Mouse (Mus musculus) lung, embryonic 16.5 days (tissue): ENCODE results near the gene Clic1. TPM values are rescaled to one million over a fixed set of nuclear protein-coding genes. Genes with fewer than 3 reads are reported as not detected.

Experiments used
- ATAC-seq: fragments of 200-750 bp; cut with Nextera tagmentation; 2 replicates; pipeline ENCODE4 v1.8.0; 2017; ENCODE audit warnings: low read depth, mild to moderate bottlenecking, moderate library complexity
- H3K27ac ChIP-seq: fragments of 300-500 bp; sonication (generic); 2 replicates; pipeline ENCODE4 v1.5.1; 2014; ENCODE audit warnings: mild to moderate bottlenecking, control low read depth, low read length
- H3K27me3 ChIP-seq: fragments of 300-500 bp; sonication (generic); 2 replicates; pipeline ENCODE4 v1.6.1; 2014; ENCODE audit warnings: low read depth, low read length, mixed read lengths; ENCODE audit not compliant: control insufficient read depth, insufficient read depth
- H3K36me3 ChIP-seq: fragments of 300-500 bp; sonication (generic); 2 replicates; pipeline ENCODE4 v1.6.1; 2014; ENCODE audit warnings: low read length; ENCODE audit not compliant: control insufficient read depth, insufficient read depth
- H3K4me1 ChIP-seq: fragments of 300-500 bp; sonication (generic); replicated peaks from 2 replicates; pipeline ENCODE4 v1.6.1; 2014; ENCODE audit warnings: low read length, mixed read lengths; ENCODE audit not compliant: control insufficient read depth, insufficient read depth
- H3K4me2 ChIP-seq: fragments of 300-500 bp; sonication (generic); 2 replicates; pipeline ENCODE4 v1.6.1; 2014; ENCODE audit warnings: low read depth, low read length, control low read depth
- H3K4me3 ChIP-seq: fragments of 300-500 bp; sonication (generic); 2 replicates; pipeline ENCODE4 v1.5.1; 2014; ENCODE audit warnings: mild to moderate bottlenecking, low read length, control low read depth
- H3K9ac ChIP-seq: fragments of 300-500 bp; sonication (generic); 2 replicates; pipeline ENCODE4 v1.6.1; 2014; ENCODE audit warnings: low read length, control low read depth
- H3K9me3 ChIP-seq: fragments of 300-500 bp; sonication (generic); 2 replicates; pipeline ENCODE4 v1.6.1; 2016; ENCODE audit warnings: low read length; ENCODE audit not compliant: control insufficient read depth
- WGBS: fragments of 180-500 bp; shearing (Covaris S2); extraction: QIAGEN DNeasy Blood & Tissue Kit; methylation state at CpG from one replicate; pipeline ENCODE4 v1.1.7; 2014; 5-methylcytosine and 5-hydroxymethylcytosine counted together
- polyA plus RNA-seq: library from polyadenylated mRNA; unstranded; fragments of >200 nt; fragmentation: Nextera tagmentation; extraction: Ambion mirVana; gene quantifications from 2 replicates; pipeline ENCODE4 v1.2.1, GENCODE M21; 2015

Gene Clic1
- polyA plus RNA-seq, 1 experiment from 2014 or later = 298 TPM

DNA sequence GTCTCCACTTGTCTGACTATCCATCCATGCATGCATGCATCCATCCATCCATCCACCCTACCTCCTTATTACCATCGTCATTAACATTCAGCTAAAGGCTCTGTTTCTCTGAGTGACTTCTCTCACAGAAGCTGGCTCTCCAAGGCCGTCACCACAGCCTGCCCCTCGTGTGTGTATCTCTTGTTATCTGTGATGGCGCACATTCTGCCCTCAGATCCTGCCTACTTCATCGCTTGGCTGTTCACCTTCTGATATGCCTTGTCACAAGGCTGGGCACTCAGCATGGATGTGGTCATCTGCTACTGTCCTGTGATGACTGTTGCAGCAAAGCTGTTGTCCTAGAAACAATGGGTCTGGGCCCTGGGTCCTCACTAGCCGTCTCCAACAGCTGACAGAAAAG lies 55.0 kb downstream of the Clic1 start:
- H3K4me2 ChIP-seq = no peak overlapping the region
- no peak for ATAC-seq

DNA sequence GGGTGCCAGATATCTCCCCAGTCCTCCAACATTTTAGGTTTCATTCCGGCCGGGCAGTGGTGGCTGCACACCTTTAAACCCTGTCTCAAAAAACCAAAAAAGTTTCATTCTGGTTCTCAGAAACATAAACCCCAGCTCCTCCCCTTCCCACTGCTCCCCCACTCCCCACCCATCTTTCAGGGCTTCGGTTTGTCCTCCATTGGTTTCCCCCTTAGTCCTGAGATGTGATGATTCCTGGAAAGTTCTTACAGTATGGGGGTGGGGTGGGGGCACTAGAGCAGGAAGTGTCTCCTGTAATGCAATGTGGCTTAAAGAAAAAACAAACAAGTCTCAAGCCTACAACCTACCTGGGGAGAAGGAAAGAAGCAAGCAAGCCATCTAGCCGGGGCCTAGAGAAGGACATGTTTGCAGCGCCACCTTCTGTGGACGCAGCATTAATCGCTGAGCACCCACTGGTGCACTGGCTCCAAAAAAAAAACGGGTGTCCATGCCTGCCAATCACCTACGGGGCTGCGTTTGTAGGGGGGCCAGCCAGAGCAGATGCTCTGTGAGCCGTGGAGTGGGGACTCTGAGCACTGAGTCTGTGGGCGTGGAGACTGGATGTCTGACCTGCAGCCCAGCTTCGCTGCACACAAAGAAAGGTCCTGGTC lies 56.1 kb downstream of the Clic1 start:
- no peaks in the 10 kb centered on the region for H3K4me1 ChIP-seq
- WGBS = 22% methylated on average over 13 of the region's 13 CpGs
- no peak overlapping the region for H3K4me2 ChIP-seq
- no peak overlapping the region for H3K4me3 ChIP-seq
- ATAC-seq = no peak
- no peaks in the 10 kb centered on the region for H3K27me3 ChIP-seq
- no peaks in the 10 kb centered on the region for H3K9me3 ChIP-seq
- H3K36me3 ChIP-seq = peaks cover 23% of the 10 kb centered on the region
- H3K27ac ChIP-seq = no peak overlapping the region
- H3K9ac ChIP-seq = 0 out of 2 replicates have a peak overlapping the region, but pooled peaks have one; percentile 22

More for the DNA sequence above, 55.0 kb downstream of the Clic1 start:
- Histone ChIP-seq H3K4me1 (no peaks in the 10 kb centered on the region), H3K9ac (no peak overlapping the region), H3K27me3 (no peaks in the 10 kb centered on the region), H3K9me3 (no peaks in the 10 kb centered on the region), H3K4me3 (no peak overlapping the region), H3K27ac (no peak overlapping the region), H3K36me3 (peaks cover 27% of the 10 kb centered on the region)
- 66% methylated on average over 6 of the region's 6 CpGs for WGBS

DNA sequence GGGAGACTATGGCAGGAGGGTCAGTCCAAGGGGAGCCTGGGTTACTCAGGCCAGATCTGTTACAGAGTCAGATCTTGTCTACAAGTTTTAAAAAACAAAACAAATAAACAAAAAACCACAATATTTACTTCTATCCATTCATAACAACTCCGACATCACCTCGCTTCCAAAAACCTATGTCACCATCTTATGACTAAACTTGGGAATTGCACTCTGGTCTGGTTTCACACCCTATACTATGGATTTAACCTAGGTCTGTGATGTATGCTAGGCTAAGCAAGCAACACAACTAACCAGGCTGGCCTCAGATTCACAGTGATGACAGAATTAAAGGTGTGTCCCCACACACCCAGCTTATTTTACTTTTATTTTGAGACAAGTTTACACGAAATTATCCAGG lies 56.8 kb downstream of the Clic1 start:
- no peak overlapping the region for H3K4me2 ChIP-seq

DNA sequence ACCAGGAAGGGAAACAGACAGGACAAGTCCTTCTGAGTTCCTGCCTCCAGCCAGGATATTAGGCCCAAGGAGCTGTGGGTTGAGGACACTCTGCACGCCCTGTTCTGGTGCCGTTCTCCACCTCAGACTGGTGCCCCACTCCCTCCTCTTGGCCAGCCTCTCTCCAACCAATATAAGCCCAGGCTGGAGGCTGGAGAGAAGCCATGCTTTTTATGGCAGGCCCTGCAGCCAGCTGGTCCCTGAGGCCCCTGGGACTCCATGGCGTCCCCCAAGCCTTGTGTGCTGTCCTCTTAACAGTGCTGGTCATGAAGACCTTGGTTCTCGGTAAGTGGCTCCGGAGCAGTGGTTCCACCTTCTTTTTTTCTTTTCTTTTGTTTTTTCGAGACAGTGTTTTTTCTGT lies 58.3 kb downstream of the Clic1 start, which contains the start of gene Ly6g5c:
Ly6g5c (plus strand) TSS at position 183 of the 400 bp plus-strand sequence.
- H3K9me3 ChIP-seq = no peaks in the 10 kb centered on the region
- H3K4me1 ChIP-seq = no peaks in the 10 kb centered on the region
- no peak within 1 kb of the TSS for H3K9ac ChIP-seq
- H3K4me3 ChIP-seq = no peak within 1 kb of the TSS
- H3K27me3 ChIP-seq = no peaks in the 10 kb centered on the region
- H3K36me3 ChIP-seq = peaks cover 5% of the 10 kb centered on the region
- WGBS = 77% methylated on average over 6 of the region's 6 CpGs
- H3K27ac ChIP-seq = no peak within 1 kb of the TSS
- H3K4me2 ChIP-seq = no peak within 1 kb of the TSS
- no peak for ATAC-seq

More for the DNA sequence above, 56.8 kb downstream of the Clic1 start:
- Histone ChIP-seq H3K9ac (no peak overlapping the region), H3K36me3 (peaks cover 19% of the 10 kb centered on the region), H3K4me1 (no peaks in the 10 kb centered on the region), H3K27ac (no peak overlapping the region), H3K27me3 (no peaks in the 10 kb centered on the region), H3K4me3 (no peak overlapping the region), H3K9me3 (no peaks in the 10 kb centered on the region)
- 50% methylated on average over 3 of the region's 3 CpGs for WGBS
- ATAC-seq = no peak

Other genes with a start within 250 kb of the Clic1 start
- gene Cyp21a1, start 245.4 kb upstream of the Clic1 start, polyA plus RNA-seq = not detected in 2 replicates
- gene Stk19, start 213.0 kb upstream of the Clic1 start, polyA plus RNA-seq = 30.7 and 31.2 TPM in 2 replicates
- 61.4 and 65.0 TPM in 2 replicates for gene Dxo, start 212.9 kb upstream of the Clic1 start, polyA plus RNA-seq
- gene Skiv2l, start 199.8 kb upstream of the Clic1 start, polyA plus RNA-seq = 47.8 and 49.9 TPM in 2 replicates
- gene Nelfe, start 199.6 kb upstream of the Clic1 start, polyA plus RNA-seq = 94.4 and 96.0 TPM in 2 replicates
- gene Cfb, start 187.4 kb upstream of the Clic1 start, polyA plus RNA-seq = 1.8 and 7.3 TPM in 2 replicates
- gene Zbtb12, start 170.5 kb upstream of the Clic1 start, polyA plus RNA-seq = 2.3 and 2.5 TPM in 2 replicates
- not detected in 2 replicates for gene Gm20547, start 167.9 kb upstream of the Clic1 start, polyA plus RNA-seq
- 3.2 and 4.8 TPM in 2 replicates for gene C2, start 151.7 kb upstream of the Clic1 start, polyA plus RNA-seq
- gene Ehmt2, start 151.5 kb upstream of the Clic1 start, polyA plus RNA-seq = 58.2 and 62.2 TPM in 2 replicates
- 1.5 and 1.9 TPM in 2 replicates for gene Slc44a4, start 135.5 kb upstream of the Clic1 start, polyA plus RNA-seq
- 19.0 and 20.4 TPM in 2 replicates for gene Neu1, start 118.7 kb upstream of the Clic1 start, polyA plus RNA-seq
- 0.10 and 0.19 TPM in 2 replicates for gene Hspa1b, start 90.7 kb upstream of the Clic1 start, polyA plus RNA-seq
- gene Gm20481, start 80.1 kb upstream of the Clic1 start, polyA plus RNA-seq = 1.2 TPM in 1 of 2 replicates, not detected in the other
- gene Hspa1a, start 77.8 kb upstream of the Clic1 start, polyA plus RNA-seq = 4.4 and 4.8 TPM in 2 replicates
- 0.55 and 0.65 TPM in 2 replicates for gene Hspa1l, start 77.3 kb upstream of the Clic1 start, polyA plus RNA-seq
- gene Lsm2, start 68.1 kb upstream of the Clic1 start, polyA plus RNA-seq = 178 and 189 TPM in 2 replicates
- 88.0 and 96.2 TPM in 2 replicates for gene Vars, start 49.0 kb upstream of the Clic1 start, polyA plus RNA-seq
- gene Vwa7, start 33.4 kb upstream of the Clic1 start, polyA plus RNA-seq = 0.14 and 0.25 TPM in 2 replicates
- gene Sapcd1, start 21.9 kb upstream of the Clic1 start, polyA plus RNA-seq = 4.3 and 4.6 TPM in 2 replicates
- 4.7 and 4.9 TPM in 2 replicates for gene Msh5, start 3.2 kb upstream of the Clic1 start, polyA plus RNA-seq
- 305 and 309 TPM in 2 replicates for gene Ddah2, start 9.1 kb downstream of the Clic1 start, polyA plus RNA-seq
- 0.53 and 0.97 TPM in 2 replicates for gene Ly6g6c, start 15.4 kb downstream of the Clic1 start, polyA plus RNA-seq
- 1.1 and 1.2 TPM in 2 replicates for gene Mpig6b, start 16.2 kb downstream of the Clic1 start, polyA plus RNA-seq
- 1.8 and 2.3 TPM in 2 replicates for gene Ly6g6e, start 26.9 kb downstream of the Clic1 start, polyA plus RNA-seq
- 7.0 and 9.0 TPM in 2 replicates for gene Ly6g6d, start 28.1 kb downstream of the Clic1 start, polyA plus RNA-seq
- gene Ly6g6f, start 35.6 kb downstream of the Clic1 start, polyA plus RNA-seq = 0.31 and 0.79 TPM in 2 replicates
- 98.3 and 100 TPM in 2 replicates for gene Abhd16a, start 39.3 kb downstream of the Clic1 start, polyA plus RNA-seq
- gene Ly6g5c, start 58.3 kb downstream of the Clic1 start, polyA plus RNA-seq = not detected in 2 replicates
- gene Ly6g5b, start 65.5 kb downstream of the Clic1 start, polyA plus RNA-seq = 0.60 and 1.1 TPM in 2 replicates
- 18.3 and 19.7 TPM in 2 replicates for gene Gpank1, start 71.5 kb downstream of the Clic1 start, polyA plus RNA-seq
- gene Csnk2b, start 72.1 kb downstream of the Clic1 start, polyA plus RNA-seq = 242 and 248 TPM in 2 replicates
- gene D17H6S53E, start 76.4 kb downstream of the Clic1 start, polyA plus RNA-seq = 9.7 and 10.4 TPM in 2 replicates
- gene Apom, start 82.1 kb downstream of the Clic1 start, polyA plus RNA-seq = 1.4 and 13.6 TPM in 2 replicates
- 46.3 and 54.9 TPM in 2 replicates for gene Bag6, start 85.2 kb downstream of the Clic1 start, polyA plus RNA-seq
- 151 and 167 TPM in 2 replicates for gene Prrc2a, start 114.9 kb downstream of the Clic1 start, polyA plus RNA-seq
- gene Aif1, start 126.1 kb downstream of the Clic1 start, polyA plus RNA-seq = 7.3 and 8.0 TPM in 2 replicates
- gene Lst1, start 138.5 kb downstream of the Clic1 start, polyA plus RNA-seq = 11.3 and 12.4 TPM in 2 replicates
- gene Ltb, start 144.5 kb downstream of the Clic1 start, polyA plus RNA-seq = 1.0 and 1.5 TPM in 2 replicates
- gene Tnf, start 152.0 kb downstream of the Clic1 start, polyA plus RNA-seq = 0.09 and 0.24 TPM in 2 replicates
- 0.30 TPM in 1 of 2 replicates, not detected in the other for gene Lta, start 155.4 kb downstream of the Clic1 start, polyA plus RNA-seq
- gene Gm16181, start 170.9 kb downstream of the Clic1 start, polyA plus RNA-seq = 1.2 TPM in 1 of 2 replicates, not detected in the other
- 4.9 and 5.9 TPM in 2 replicates for gene Atp6v1g2, start 183.7 kb downstream of the Clic1 start, polyA plus RNA-seq
- 10.0 and 11.0 TPM in 2 replicates for gene Nfkbil1, start 185.8 kb downstream of the Clic1 start, polyA plus RNA-seq
- gene Ddx39b, start 191.8 kb downstream of the Clic1 start, polyA plus RNA-seq = 437 and 448 TPM in 2 replicates
- gene H2-D1, start 212.8 kb downstream of the Clic1 start, polyA plus RNA-seq = 141 and 161 TPM in 2 replicates